Mouse (Mus musculus) intestine, embryonic 15.5 days (tissue): Measurements from ENCODE around the gene Pnmal2. TPM values are rescaled to one million over a fixed set of nuclear protein-coding genes. Genes with fewer than 3 reads are reported as not detected.
"Not testable (repeated sequence)": the region's sequence is repeated elsewhere in the genome, so short reads cannot be mapped to it uniquely, and the experiment has no call there.

Experiments used
- ATAC-seq: fragments of 200-750 bp; cut with Nextera tagmentation; 2 replicates; pipeline ENCODE4 v1.8.0; 2017; ENCODE audit warnings: moderate TSS enrichment, moderate library complexity
- H3K27ac ChIP-seq: fragments of 300-500 bp; sonication (generic); 2 replicates; pipeline ENCODE4 v1.5.1; 2015; ENCODE audit warnings: mild to moderate bottlenecking, inconsistent platforms
- H3K27me3 ChIP-seq: fragments of 300-500 bp; sonication (generic); replicated peaks from 2 replicates; pipeline ENCODE4 v1.6.1; 2015; ENCODE audit warnings: inconsistent platforms
- H3K36me3 ChIP-seq: fragments of 300-500 bp; sonication (generic); 2 replicates; pipeline ENCODE4 v1.6.1; 2015; ENCODE audit warnings: inconsistent platforms
- H3K4me1 ChIP-seq: fragments of 300-500 bp; sonication (generic); replicated peaks from 2 replicates; pipeline ENCODE4 v1.6.1; 2015; ENCODE audit warnings: inconsistent platforms
- H3K4me2 ChIP-seq: fragments of 300-500 bp; sonication (generic); replicated peaks from 2 replicates; pipeline ENCODE4 v1.6.1; 2015; ENCODE audit warnings: mild to moderate bottlenecking, inconsistent platforms
- H3K4me3 ChIP-seq: fragments of 300-500 bp; sonication (generic); replicated peaks from 2 replicates; pipeline ENCODE4 v1.5.1; 2015; ENCODE audit warnings: inconsistent platforms
- H3K9ac ChIP-seq: fragments of 300-500 bp; sonication (generic); 2 replicates; pipeline ENCODE4 v1.6.1; 2015; ENCODE audit warnings: inconsistent platforms
- H3K9me3 ChIP-seq: fragments of 300-500 bp; sonication (generic); 2 replicates; pipeline ENCODE4 v1.6.1; 2016; ENCODE audit warnings: inconsistent platforms
- WGBS: fragments of 180-500 bp; shearing (Covaris S2); methylation state at CpG from one replicate; pipeline ENCODE4 v1.1.7; 2015; 5-methylcytosine and 5-hydroxymethylcytosine counted together
- polyA plus RNA-seq: library from polyadenylated mRNA; unstranded; fragments of >200 nt; fragmentation: Nextera tagmentation; extraction: Ambion mirVana; gene quantifications from 2 replicates; pipeline ENCODE4 v1.2.1, GENCODE M21; 2015

Gene Pnmal2
- polyA plus RNA-seq, 1 experiment from 2014 or later, result 8.1 TPM

DNA sequence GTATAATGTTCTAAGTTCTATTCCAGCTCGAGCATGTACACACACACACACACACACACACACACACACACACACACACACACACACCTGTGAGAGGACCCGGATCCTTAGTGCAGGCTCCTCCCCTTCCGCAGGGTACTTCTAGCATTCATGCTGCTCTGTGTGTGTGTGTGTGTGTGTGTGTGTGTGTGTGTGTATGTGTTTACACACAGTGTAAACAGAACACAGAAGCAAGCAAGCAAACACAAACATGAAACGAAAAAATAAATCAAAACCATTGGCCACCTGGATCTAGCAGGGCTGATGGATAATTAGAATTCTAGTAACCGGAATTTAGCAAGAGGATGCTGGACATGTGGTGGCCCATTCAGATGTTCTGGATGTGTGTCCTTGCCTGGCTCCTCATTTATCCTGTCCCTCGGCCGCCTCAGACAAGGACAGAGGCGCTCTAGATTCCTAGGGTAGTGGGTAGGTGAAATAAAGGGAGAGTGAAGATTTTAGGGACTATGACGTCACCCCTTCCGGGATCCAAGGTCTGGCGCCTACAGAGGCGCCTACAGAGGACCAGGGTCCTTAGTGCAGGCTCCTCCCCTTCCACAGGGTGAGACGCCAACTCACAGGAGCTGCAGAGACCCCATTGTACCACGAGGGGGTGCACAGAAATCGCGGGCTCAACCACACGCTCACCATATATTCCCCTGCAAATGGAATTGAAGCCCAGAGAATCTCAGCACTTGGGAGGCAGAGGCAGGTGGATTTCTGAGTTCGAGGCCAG is 6.6 kb downstream of the Pnmal2 start:
- Histone ChIP-seq H3K27me3 (peaks cover 26% of the 10 kb centered on the region), H3K27ac (no peak overlapping the region), H3K9ac (no peak overlapping the region), H3K4me3 (no peak overlapping the region), H3K9me3 (no peaks in the 10 kb centered on the region), H3K4me1 (peaks cover 37% of the 10 kb centered on the region), H3K4me2 (no peak overlapping the region; the same call in 1 of the 2 replicates), H3K36me3 (no peaks in the 10 kb centered on the region)
- WGBS, result 22% methylated on average over 18 of the region's 18 CpGs
- ATAC-seq, result peak; percentile 77

DNA sequence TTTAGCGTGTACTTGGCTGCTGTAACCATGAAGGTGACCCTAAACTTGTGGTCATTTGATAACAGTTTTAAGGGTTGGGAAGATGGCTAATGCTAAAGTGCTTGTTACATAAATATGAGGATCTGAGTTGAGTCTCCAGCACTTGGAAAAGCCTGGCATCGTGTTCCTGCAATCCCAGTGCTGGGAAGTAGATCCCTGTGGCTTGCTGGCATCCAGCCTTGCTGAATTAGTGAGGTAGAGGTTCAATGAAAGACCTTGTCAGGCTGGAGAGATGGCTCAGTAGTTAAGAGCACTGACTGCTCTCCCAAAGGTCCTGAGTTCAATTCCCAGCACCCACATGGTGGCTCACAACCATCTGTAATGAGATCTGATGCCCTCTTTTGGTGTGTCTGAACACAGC is 9.3 kb downstream of the Pnmal2 start:
- not testable (repeated sequence) for H3K27ac ChIP-seq, H3K4me2 ChIP-seq, H3K36me3 ChIP-seq, H3K4me3 ChIP-seq, H3K9me3 ChIP-seq, H3K9ac ChIP-seq, ATAC-seq
- 65% methylated on average over 2 of the region's 2 CpGs for WGBS
- Histone ChIP-seq H3K4me1 (peaks cover 12% of the 10 kb centered on the region), H3K27me3 (peaks cover 11% of the 10 kb centered on the region)

DNA sequence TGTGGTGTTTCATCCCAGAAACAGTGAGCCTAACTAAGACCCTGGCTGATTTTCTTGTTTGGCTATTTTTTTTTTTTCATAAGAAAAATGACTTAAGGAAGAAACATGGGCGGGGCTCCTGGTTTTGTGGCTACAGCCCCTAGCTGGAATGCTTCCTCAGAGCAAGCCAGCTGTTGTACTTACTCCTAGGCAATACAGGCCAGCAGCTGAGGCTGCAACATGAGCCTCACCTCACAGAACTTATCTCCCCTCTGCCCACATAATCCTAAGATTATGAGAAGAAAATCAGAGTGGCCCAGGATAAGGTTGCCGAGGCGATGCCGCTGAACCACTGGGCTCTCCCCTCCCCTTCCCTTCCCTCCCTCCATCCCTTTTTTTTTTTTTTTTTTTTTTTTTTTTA is 11.2 kb downstream of the Pnmal2 start:
- H3K4me1 ChIP-seq, result 0 out of 2 replicates have a peak, but pooled peaks cover 3% of the 10 kb centered on the region
- no peak overlapping the region for H3K4me2 ChIP-seq
- 66% methylated on average over 4 of the region's 4 CpGs for WGBS
- H3K27me3 ChIP-seq, result no peaks in the 10 kb centered on the region
- H3K36me3 ChIP-seq, result no peaks in the 10 kb centered on the region
- no peak for ATAC-seq
- no peak overlapping the region for H3K9ac ChIP-seq
- no peak overlapping the region for H3K4me3 ChIP-seq
- H3K27ac ChIP-seq, result no peak overlapping the region
- no peaks in the 10 kb centered on the region for H3K9me3 ChIP-seq

DNA sequence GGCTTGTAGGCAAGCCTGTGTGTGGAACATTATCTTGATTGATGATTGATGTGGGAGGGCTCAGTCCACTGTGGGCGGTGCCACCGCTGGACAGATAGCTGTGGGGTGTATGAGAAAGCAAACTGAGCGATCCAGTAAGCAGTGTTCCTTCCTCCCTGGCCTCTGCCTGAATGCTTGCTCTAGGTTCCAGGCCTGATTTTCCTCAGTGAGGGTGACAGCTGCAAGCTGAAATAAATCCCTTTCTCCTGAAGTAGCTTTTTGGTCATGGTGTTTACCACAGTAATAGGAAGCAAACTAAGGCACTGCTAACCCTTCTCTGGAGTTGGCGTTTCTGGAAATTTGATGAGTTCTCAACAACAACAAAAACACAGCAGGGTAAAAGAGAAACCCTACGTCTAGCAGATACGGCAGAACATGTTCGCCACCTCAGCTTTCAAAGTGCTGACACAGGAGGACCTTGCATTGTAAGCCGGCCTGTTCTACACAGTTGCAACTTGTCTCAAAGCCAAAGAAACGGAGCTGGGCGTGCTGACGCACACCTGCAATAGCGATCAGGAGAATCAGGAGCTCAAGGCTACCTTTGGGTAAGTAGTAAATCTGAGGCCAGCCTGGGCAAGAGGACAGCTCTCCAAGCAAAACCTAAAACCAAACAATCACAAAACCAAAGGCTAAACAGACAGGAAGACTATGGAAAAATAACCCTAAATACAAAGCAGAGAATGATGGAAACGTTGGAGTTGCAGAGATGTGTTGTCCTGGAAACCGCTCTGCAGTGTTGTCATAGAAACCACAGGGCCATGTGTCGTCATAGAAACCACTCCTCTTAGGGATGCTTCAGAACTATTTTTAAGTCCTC is 12.2 kb downstream of the Pnmal2 start:
- ATAC-seq, result no peak
- H3K9ac ChIP-seq, result no peak overlapping the region
- no peak overlapping the region for H3K4me2 ChIP-seq
- no peaks in the 10 kb centered on the region for H3K9me3 ChIP-seq
- H3K4me1 ChIP-seq, result no peaks in the 10 kb centered on the region
- H3K27ac ChIP-seq, result no peak overlapping the region
- H3K36me3 ChIP-seq, result no peaks in the 10 kb centered on the region
- WGBS, result 73% methylated on average over 15 of the region's 15 CpGs
- H3K27me3 ChIP-seq, result no peaks in the 10 kb centered on the region
- no peak overlapping the region for H3K4me3 ChIP-seq

DNA sequence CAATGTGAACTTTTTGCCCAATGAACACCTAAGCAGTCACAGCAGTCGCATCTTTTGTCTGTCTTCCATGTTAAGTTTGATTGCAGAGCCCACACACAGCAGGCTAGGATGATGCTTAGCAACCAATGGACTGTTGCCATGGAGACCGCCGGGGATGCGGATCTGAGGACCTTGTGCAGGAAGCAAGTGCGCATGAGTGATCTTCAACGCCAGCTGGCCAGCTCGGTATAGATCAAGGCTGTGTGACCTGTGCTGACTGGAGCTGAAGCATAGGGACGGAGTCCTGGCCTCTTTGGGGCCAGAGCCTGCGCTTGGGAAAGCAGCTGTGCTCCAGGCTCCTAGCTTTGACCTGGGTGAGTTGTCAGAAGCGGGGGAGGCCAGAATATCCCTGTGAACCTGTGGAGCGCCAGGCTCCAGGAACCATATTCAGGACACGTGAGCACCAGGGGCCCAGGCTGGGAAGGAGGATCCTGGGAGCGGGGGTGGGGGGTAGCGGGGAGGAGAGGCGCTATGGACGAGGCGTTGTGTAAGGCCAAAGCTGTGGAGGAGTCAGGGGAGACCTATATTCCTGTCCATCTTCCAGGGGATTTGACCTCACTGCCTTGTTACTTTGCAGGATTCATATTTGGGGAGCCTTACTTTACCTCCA is 15.2 kb downstream of the Pnmal2 start, which contains the start of gene Pnmal1:
Pnmal1 (plus strand) TSS at position 141 of the 649 bp plus-strand sequence.
- Histone ChIP-seq H3K27ac (no peak within 1 kb of the TSS), H3K4me2 (peak within 1 kb of the TSS; percentile 18; the same call in 1 of the 2 replicates), H3K4me1 (no peaks in the 10 kb centered on the region), H3K9ac (0 out of 2 replicates have a peak within 1 kb of the TSS, but pooled peaks have one; percentile 5), H3K27me3 (no peaks in the 10 kb centered on the region), H3K4me3 (no peak within 1 kb of the TSS), H3K36me3 (no peaks in the 10 kb centered on the region), H3K9me3 (no peaks in the 10 kb centered on the region)
- 25% methylated on average over 17 of the region's 17 CpGs for WGBS
- peak; percentile 52 for ATAC-seq

DNA sequence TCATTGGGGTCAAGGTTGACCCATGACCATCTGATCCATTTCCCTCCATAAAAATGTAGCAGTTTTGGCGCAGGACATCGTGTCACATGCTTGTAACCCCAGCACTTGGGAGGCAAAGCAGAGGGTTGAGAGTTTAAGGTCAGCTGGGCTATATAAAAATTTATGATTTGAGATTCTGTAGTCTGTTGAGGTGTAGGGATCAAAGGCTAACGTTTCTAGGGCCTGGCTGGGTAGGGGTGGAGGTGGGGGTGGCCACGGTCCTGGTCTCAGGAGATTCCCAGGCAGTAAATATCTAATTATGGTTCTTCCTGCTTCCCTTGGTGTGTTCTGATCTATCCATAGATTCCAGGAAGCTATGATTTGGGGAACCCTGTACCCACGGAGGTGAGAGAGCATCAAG is 17.2 kb downstream of the Pnmal2 start:
- H3K27me3 ChIP-seq, result no peaks in the 10 kb centered on the region
- no peaks in the 10 kb centered on the region for H3K36me3 ChIP-seq
- H3K9me3 ChIP-seq, result no peaks in the 10 kb centered on the region
- ATAC-seq, result peak; percentile 51
- 56% methylated on average over 5 of the region's 5 CpGs for WGBS
- H3K9ac ChIP-seq, result no peak overlapping the region
- no peak overlapping the region for H3K4me3 ChIP-seq
- H3K27ac ChIP-seq, result no peak overlapping the region
- H3K4me1 ChIP-seq, result no peaks in the 10 kb centered on the region
- H3K4me2 ChIP-seq, result no peak overlapping the region

DNA sequence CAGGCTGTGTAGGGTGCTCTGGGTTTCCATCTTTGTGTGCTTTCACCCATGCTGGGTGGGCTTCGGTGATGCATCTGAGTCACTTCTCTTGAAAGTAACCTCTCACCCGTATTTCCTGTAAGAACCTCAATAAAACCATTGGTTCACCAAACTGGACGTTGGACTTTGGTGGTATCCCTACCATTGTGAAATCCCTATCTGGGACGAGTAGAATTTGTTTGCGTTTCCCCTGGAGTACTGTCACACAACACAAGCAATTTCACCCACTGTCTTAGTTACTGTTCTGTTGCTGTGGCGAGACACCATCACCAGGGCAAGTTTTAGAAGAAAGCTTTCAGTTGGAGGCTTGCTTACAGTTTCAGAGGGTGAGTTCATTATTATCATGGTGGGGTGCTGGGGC is 23.9 kb downstream of the Pnmal2 start:
- no peaks in the 10 kb centered on the region for H3K9me3 ChIP-seq
- no peak for ATAC-seq
- no peak overlapping the region for H3K9ac ChIP-seq
- WGBS, result 80% methylated on average over 6 of the region's 6 CpGs
- no peaks in the 10 kb centered on the region for H3K36me3 ChIP-seq
- H3K4me2 ChIP-seq, result no peak overlapping the region
- no peaks in the 10 kb centered on the region for H3K27me3 ChIP-seq
- no peak overlapping the region for H3K27ac ChIP-seq
- H3K4me1 ChIP-seq, result no peaks in the 10 kb centered on the region
- H3K4me3 ChIP-seq, result no peak overlapping the region

DNA sequence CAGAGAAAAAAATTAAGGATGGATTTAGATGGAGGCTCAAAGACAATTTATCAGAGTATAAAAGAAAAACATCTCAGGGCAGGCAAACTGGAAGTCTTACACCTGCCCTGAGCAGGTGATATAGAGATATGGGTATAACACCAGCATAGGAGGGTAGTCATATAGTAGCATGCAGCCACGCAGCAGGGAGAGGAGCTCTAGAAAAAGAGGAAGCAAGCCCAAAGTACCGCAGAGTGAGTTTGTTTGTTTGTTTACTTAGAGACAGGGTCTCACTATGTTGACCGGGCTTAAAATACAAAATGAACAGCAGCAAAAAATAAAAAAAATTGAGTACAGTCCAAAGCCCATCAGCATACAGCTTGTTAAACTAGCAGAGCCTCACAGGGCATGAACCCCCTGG is 26.7 kb downstream of the Pnmal2 start:
- Histone ChIP-seq H3K4me1 (no peaks in the 10 kb centered on the region), H3K4me3 (no peak overlapping the region), H3K27ac (no peak overlapping the region), H3K36me3 (no peaks in the 10 kb centered on the region), H3K9ac (no peak overlapping the region), H3K4me2 (no peak overlapping the region), H3K9me3 (no peaks in the 10 kb centered on the region), H3K27me3 (no peaks in the 10 kb centered on the region)
- ATAC-seq, result no peak
- 86% methylated on average over 3 of the region's 3 CpGs for WGBS

DNA sequence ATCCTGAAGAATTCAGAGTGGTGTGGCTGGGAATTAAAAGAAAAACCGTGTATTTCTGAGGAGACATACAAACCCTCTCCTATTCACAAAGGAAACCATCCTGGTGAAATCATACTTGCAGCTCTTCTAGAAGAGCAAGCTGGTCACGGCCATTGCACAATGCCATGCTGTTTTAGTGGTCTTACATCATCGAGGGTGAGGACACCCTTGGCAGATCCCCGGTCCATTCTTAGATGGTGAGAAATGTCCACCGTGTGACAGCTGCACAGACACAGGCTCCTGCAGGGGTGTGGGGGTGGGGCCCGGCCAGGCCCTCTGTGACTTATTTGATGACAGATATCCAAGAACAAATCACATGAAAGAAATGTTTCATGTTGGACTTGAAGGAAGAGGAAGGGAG is 29.5 kb downstream of the Pnmal2 start:
- Histone ChIP-seq H3K4me2 (no peak overlapping the region), H3K4me3 (no peak overlapping the region), H3K9ac (no peak overlapping the region), H3K27ac (no peak overlapping the region), H3K9me3 (no peaks in the 10 kb centered on the region), H3K4me1 (no peaks in the 10 kb centered on the region), H3K27me3 (no peaks in the 10 kb centered on the region), H3K36me3 (no peaks in the 10 kb centered on the region)
- WGBS, result 65% methylated on average over 6 of the region's 6 CpGs
- no peak for ATAC-seq

DNA sequence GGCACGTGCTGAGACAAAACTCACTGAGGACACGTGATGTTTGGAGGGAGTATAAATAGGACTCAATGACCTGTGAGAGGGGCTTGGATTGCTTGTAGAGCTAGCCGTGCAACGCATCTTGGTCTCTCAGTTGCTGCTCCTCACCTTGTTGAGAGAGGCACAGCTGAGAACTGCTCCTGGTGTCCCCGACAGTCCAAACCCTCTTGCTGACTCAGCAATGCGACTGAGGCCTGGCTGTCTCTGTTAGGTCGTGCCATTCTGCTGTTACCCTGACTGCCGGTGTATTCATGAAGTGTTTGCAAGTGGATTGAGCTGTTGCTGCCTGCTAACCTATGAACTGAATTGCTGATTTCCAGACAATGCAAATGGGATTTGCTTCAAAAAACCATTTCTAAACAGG is 31.8 kb downstream of the Pnmal2 start:
- Histone ChIP-seq H3K27ac (no peak overlapping the region), H3K27me3 (no peaks in the 10 kb centered on the region), H3K4me3 (no peak overlapping the region), H3K36me3 (no peaks in the 10 kb centered on the region), H3K9ac (no peak overlapping the region), H3K4me2 (no peak overlapping the region), H3K9me3 (no peaks in the 10 kb centered on the region), H3K4me1 (0 out of 2 replicates have a peak, but pooled peaks cover 4% of the 10 kb centered on the region)
- 62% methylated on average over 8 of the region's 8 CpGs for WGBS
- no peak for ATAC-seq

DNA sequence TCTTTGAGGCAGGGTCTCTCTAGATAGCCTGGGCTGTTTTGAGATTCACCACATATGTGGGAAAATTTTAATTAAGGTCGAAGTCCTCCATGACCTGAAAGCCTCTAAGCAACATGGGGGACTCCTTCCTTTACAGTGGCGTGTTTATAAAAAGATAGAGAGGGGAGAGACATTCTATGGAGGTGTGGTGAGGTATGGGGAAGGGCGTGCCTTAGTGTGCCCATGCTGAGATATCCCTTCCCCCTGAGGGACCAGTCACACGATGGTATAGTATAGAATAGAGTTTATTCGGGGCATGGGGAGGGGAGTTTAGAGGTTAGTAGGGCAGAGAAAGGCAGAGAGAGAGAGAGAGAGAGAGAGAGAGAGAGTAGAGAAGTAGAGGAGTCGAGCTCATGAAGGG is 33.7 kb downstream of the Pnmal2 start:
- Histone ChIP-seq H3K4me2 (no peak overlapping the region), H3K36me3 (no peaks in the 10 kb centered on the region), H3K4me3 (no peak overlapping the region), H3K9me3 (no peaks in the 10 kb centered on the region), H3K27ac (no peak overlapping the region), H3K27me3 (no peaks in the 10 kb centered on the region), H3K4me1 (0 out of 2 replicates have a peak, but pooled peaks cover 4% of the 10 kb centered on the region), H3K9ac (no peak overlapping the region)
- WGBS, result 73% methylated on average over 6 of the region's 6 CpGs
- ATAC-seq, result no peak

DNA sequence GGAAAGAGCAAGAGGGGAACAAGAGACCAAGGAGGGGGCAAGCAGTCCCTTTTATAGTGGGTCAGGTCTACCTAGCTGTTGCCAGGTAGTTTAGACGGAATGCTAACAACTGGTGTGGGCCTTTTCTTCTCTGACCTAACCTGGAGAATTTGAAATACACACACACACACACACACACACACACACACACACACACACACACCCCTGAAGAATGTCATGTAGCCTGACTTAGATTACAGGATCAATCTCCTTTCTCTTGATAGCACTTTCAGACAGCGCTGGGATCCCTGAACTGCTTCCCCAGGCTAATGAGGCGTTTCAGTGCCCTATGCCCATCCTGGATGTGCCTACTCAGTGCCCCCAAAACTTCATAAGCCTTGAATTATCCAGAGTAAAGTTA is 34.1 kb downstream of the Pnmal2 start:
- 0 out of 2 replicates have a peak, but pooled peaks cover 4% of the 10 kb centered on the region for H3K4me1 ChIP-seq
- H3K4me2 ChIP-seq, result no peak overlapping the region
- H3K9me3 ChIP-seq, result no peaks in the 10 kb centered on the region
- no peak overlapping the region for H3K9ac ChIP-seq
- H3K36me3 ChIP-seq, result no peaks in the 10 kb centered on the region
- WGBS, result 86% methylated on average over 3 of the region's 3 CpGs
- H3K27ac ChIP-seq, result no peak overlapping the region
- H3K27me3 ChIP-seq, result no peaks in the 10 kb centered on the region
- no peak overlapping the region for H3K4me3 ChIP-seq
- ATAC-seq, result no peak
